Mouse (Mus musculus) gastrocnemius, adult 2 months (tissue): ENCODE data around the gene Fgf18. TPM values are rescaled to one million over a fixed set of nuclear protein-coding genes. Genes with fewer than 3 reads are reported as not detected.

Source experiments
- DNase-seq: peaks from one replicate; pipeline ENCODE4 v3.0.0; 2022
- H3K27ac ChIP-seq: fragments of 200-600 bp; 2 replicates; pipeline ENCODE4 v1.8.1; 2022; ENCODE audit warnings: mild to moderate bottlenecking
- H3K4me3 ChIP-seq: fragments of 200-600 bp; 2 replicates; pipeline ENCODE4 v1.8.1; 2022; ENCODE audit warnings: mild to moderate bottlenecking, moderate library complexity
- CTCF ChIP-seq: fragments of 200-600 bp; IDR thresholded peaks from 2 replicates; pipeline ENCODE4 v1.8.1; 2022; ENCODE audit warnings: antibody characterized with exemption, mild to moderate bottlenecking, moderate library complexity
- intact Hi-C: fragments of 180-260 bp; cut with DNase I; formaldehyde crosslinking; loops from one replicate; pipeline ENCODE4 v1.15.1; 2025
- total RNA-seq, 2 experiments: library from RNA; stranded (reverse); gene quantifications; 2 replicates each; pipeline ENCODE4 v1.2.3; 2021

The Fgf18 gene
- total RNA-seq, 2 experiments from 2014 or later, result 0.89 to 2.5 TPM

DNA sequence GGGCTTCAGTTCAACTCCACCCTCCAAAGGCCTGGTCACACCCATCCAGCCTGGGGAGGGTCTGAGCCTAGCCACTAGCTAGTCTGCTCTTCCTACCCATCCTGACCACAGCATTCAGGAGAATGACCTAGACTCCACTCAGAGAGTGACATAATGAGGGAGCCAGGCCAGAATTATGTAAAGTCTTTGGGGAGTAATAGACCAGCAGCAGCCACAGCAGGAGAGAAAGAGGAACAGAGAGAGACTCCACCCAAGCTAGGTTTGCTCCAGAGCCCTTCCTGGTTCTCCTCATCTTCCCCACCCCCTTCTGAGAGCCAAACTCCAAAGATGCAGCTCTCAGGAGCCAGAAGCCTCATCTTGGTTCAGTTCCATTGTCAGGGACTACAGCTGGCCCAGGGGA, 20.1 kb downstream of the Fgf18 start:
- DNase-seq, result no peak
- TF ChIP-seq CTCF, result no peak
- intact Hi-C loops, result no loop called here
- Histone ChIP-seq H3K4me3 (no peak overlapping the region), H3K27ac (no peak overlapping the region)

DNA sequence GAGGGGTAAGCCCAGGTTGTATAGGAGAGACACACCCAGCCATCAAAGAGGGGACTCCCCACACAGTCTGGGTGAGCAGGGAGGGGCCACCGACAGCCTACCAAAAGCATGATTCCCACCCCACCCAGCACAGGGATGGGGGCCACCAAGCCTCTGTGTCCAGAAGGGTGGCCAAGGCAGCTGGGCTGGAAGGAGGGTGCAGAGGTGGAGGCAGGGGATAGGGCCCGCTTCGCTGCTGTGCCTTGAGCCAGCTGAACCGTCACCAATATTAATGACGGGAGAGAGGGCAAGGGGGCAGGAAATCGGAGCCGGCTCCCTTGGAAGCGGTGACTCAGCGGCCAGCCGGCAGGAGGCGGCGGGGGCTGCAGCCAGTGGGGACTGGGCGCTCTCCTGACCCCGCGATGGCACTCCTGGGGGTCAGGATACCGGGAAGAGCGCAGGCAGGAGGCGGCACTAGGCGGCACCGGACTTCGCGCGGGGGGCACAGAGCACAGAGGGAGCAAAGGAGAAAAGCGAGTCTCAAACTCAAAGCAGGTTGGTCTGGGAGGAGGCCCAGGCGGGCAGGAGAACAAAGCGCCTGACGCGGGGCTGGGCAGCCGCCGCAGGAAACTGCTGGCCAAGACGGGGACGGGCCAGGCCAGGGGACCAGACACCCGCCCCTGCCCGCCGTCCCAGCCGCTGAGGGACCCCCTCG, 24.5 kb downstream of the Fgf18 start:
- intact Hi-C loops, result no loop called here
- peak overlapping the region; percentile 77 for H3K27ac ChIP-seq
- H3K4me3 ChIP-seq, result peak overlapping the region; percentile 71
- DNase-seq, result peak; percentile 75
- TF ChIP-seq CTCF, result peak; percentile 19; the same call in 1 of the 2 replicates

DNA sequence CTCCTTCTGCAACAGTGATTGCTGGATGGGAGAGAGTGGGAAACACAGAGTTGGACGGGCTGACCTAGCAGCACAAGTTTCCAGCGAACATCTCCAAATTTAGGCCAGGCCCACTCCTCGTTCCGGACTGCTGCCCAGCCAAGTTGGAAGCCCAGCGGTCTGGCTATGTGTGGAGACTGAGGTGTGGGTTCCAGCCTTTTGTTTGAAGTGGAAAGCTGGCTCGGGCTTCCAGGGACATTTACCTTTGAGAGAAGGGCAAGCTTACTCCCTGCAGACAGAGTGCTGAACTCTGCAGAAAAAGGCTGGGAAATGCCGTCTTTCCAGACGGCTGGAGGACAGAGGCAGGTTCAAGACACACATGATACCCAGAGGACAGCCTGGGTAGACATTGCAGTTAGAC, 27.6 kb downstream of the Fgf18 start:
- Histone ChIP-seq H3K4me3 (no peak overlapping the region), H3K27ac (peak overlapping the region; percentile 17; the same call in 1 of the 2 replicates)
- TF ChIP-seq CTCF, result no peak
- intact Hi-C loops, result no loop called here
- DNase-seq, result no peak

DNA sequence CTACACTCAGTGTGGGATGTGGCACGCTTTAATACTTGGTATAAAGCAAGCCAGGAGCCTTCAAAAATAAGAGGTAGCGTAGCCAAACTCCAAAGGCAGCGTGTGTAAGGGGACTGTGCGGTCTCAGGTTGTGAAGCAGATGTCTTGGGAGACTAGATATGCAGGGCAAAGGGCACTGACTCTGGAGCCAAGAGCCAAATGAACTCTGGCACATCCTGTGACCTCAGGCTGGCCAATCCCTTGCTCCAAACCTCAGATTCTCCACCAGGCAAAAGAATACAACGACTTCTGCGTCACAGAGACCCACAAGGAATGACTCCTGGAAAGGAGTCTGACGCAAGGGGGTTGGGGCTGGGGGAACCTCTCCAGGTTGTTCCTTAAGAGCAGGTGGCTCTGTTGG, 28.1 kb downstream of the Fgf18 start:
- DNase-seq, result no peak
- TF ChIP-seq CTCF, result no peak
- Histone ChIP-seq H3K4me3 (no peak overlapping the region), H3K27ac (peak overlapping the region; percentile 17; the same call in 1 of the 2 replicates)
- intact Hi-C loops, result no loop called here

DNA sequence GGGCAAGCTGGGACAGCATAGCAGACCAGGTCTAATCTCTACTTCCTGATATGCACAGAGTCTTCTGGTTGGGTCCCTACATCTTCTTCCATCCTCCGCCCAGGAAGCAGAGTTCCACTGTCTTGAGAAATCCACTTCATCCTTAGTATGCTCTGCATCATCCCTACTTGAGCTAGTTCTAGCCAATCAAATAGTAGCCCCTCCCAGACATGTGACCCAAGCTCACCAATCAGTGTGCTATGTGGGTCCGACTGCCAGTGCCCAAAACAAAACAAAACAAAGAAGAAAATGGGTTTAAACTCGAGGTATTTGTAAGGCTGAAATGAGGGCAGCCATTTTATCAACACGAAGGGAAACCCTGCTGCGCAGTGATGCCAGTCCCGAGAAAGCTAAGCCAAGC, 28.7 kb downstream of the Fgf18 start:
- no peak overlapping the region for H3K4me3 ChIP-seq
- no peak for TF ChIP-seq CTCF
- intact Hi-C loops, result no loop called here
- no peak for DNase-seq
- no peak overlapping the region for H3K27ac ChIP-seq

DNA sequence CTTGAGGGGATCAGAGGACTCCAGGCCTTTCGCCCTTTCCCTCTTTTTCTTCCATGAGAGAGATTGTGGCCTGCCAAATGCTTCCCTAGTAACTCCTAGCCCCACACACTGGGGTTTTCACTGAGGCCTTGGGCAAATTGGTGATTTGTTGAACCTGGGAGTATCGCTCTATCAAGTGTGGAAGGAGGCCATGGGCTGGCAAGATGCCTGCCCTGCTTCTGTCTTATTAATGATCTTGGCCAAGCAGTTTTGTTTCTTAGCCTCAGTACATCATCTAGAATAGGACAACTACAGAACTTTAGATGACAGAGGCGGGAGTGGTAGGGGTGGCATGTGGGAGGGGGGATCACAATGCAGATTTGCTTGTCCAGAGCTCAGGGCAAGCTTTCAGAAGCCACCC, 31.4 kb downstream of the Fgf18 start:
- Histone ChIP-seq H3K27ac (no peak overlapping the region), H3K4me3 (no peak overlapping the region)
- intact Hi-C loops, result no loop called here
- no peak for DNase-seq
- TF ChIP-seq CTCF, result no peak

DNA sequence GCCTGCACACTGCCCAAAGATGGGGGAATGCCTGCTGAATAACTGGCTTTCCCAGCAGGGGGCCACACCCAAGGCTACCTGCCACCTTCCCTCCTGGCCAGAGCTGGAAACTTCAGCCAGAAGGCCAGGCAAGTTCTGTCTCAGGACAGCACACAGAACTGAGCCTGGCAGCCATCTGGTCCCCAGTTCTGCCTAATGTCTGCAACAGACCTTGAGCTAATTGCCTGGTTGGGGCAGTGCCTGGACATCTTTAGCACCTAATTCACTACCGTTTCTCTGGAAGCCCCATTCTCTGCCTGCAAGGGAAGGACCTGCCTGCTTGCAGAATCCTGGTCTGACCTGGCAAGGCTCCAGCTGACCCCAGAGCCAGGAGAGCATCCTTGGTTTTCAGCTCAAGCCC, 34.8 kb downstream of the Fgf18 start:
- intact Hi-C loops, result no loop called here
- DNase-seq, result peak; percentile 39
- no peak overlapping the region for H3K27ac ChIP-seq
- TF ChIP-seq CTCF, result no peak
- no peak overlapping the region for H3K4me3 ChIP-seq

DNA sequence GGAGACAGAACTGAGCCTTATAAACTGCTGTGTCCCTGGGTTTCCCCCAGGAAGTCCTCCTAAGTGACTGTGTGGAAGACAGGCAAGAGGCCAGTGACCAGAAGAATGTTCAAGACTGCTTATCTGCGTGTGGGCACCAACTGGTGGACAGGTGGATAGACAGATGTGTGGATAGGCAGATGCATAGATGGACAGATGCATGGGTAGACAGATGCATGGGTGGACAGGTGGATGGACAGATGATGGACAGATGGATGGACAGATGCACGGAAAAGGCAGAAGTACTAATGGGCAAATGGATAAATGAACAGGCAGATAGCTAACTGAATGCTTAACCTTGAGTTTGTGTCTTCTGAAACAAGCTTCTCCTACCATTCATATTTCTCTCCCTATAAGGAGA, 37.1 kb downstream of the Fgf18 start:
- DNase-seq, result no peak
- TF ChIP-seq CTCF, result no peak
- intact Hi-C loops, result no loop called here
- Histone ChIP-seq H3K27ac (no peak overlapping the region), H3K4me3 (no peak overlapping the region)

DNA sequence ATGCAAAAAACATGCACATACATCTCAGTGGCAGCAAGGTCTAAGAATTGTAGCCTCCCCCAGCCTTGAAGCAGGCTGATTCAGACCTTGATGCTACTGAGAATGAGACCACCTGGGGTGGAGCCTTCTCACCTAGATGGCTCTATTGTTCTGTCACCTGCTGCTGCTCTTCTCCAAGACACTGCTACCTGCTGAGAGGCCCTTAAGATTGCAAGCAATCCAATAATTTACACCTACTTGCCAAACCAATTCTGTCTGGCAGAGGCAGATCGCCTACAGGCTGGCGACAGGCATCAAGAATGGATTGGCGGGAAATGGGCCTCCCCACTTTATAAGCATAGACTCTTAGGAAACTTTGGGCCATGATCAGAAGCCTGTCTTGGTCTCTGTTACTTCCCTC, 39.7 kb downstream of the Fgf18 start:
- Histone ChIP-seq H3K4me3 (no peak overlapping the region), H3K27ac (no peak overlapping the region)
- no peak for TF ChIP-seq CTCF
- intact Hi-C loops, result no loop called here
- no peak for DNase-seq

DNA sequence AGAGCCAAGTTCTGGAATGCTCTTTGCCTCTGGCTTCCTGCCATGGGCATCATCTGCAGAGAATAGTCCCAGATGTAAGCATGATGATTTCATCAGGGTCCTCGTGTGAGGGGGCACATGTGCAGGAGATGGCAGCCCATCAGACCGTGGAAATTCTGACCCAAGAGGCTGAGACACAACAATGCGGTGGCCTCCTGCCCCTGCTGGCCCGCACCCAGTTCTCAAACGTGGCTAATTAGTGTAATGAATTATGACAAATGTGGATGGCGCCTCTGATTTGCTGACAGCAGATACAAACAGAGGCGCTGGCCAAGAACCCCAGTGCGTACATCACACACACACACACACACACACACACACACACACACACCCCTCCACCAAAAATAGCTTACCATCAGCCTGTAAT, 42.3 kb downstream of the Fgf18 start:
- Histone ChIP-seq H3K4me3 (no peak overlapping the region), H3K27ac (no peak overlapping the region)
- intact Hi-C loops, result no loop called here
- no peak for DNase-seq
- TF ChIP-seq CTCF, result no peak

DNA sequence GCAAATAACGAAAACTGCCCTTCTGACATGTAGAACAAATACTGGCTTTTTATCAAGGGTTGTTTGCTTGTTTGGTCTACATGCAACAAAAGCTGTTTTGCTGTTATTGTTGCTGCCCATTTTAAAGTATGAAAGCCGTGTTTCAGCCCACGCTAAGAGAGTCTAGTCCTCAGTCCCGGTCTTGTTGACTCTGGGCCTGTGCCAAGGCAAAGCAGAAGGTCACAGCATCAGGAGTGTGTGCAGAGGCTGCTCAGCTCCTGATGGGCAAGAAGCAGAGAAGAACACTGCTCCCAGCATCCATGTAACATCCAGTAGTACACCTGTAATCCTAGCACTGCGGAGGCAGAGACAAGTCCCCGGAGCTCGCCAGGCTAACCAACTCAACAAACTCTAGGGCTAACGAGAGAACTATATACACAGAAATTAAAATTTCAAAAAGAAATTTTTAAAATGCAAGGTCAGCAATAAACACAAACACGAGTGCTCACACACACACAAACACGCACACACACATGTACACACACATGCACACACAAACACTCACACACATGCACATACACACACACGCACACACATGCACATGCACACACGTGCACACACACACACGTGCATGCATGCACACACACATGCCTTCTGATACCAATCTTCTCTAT, 43.8 kb downstream of the Fgf18 start:
- intact Hi-C loops, result no loop called here
- H3K27ac ChIP-seq, result no peak overlapping the region
- no peak for TF ChIP-seq CTCF
- H3K4me3 ChIP-seq, result no peak overlapping the region
- DNase-seq, result no peak

DNA sequence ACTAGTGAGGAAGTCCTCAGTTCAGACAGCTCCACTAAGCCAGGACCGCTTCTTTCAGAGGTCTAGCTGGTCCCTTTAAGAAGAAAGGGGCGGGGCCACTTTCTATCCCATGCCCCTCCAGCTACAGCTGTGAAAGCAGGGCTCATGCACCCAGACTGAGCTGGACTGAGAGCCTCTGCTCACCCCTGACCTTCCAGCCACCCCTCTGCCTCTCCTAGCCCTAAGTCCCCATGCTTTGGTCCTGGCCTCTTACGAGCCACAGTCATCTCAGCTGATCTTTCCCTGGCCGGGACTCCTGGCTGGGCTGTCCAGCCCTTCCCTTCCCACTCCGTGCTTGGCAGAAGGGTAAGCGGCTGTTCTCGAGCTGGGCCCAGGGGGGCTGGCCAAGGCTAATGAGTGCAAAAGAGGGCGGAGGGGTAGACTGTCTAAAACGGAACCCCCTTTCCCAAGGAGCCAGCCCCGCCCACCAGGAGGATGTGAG, 47.1 kb downstream of the Fgf18 start:
- Histone ChIP-seq H3K4me3 (peak overlapping the region; percentile 58), H3K27ac (peak overlapping the region; percentile 62)
- intact Hi-C loops, result no loop called here
- DNase-seq, result peak; percentile 79
- TF ChIP-seq CTCF, result no peak

DNA sequence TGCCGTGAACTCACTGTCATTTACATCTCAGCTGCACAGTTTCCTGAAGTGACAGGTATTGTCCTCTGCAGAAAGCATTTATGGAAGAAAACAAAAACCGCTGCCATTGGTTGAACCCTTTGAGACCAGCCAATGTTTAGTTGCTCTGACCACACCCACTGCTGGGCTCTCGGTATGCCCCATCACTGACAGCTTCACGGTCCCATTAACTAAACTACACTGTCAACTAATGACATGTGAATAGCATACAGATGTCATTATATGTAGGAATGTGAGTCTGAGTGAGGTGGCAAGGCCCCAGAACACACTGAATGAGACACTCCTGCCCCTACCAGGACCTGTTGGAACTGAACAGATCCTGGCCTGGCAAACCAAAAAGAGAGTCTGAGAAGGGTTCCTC, 47.8 kb downstream of the Fgf18 start:
- intact Hi-C loops, result no loop called here
- peak overlapping the region; percentile 62 for H3K27ac ChIP-seq
- TF ChIP-seq CTCF, result no peak
- DNase-seq, result no peak
- H3K4me3 ChIP-seq, result no peak overlapping the region

DNA sequence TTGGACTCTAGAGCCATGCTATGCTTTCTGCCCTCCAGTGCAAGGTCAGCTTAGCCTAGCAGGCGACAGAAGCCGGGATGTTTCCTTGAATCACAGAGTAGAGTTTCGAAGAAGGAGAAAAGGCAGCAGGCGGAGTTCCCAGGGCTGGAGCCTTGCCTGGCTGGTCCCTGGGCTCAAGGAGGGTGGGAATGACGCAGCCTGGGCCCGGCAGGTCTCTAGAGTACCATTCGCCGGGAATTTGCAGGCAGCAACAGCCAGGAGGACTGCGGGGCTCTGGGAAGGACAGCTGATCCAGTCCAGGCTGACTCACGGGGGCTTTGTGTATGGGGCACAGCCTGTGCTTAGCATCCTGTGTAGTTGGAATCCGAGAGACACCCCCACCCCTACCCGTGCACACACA, 48.8 kb downstream of the Fgf18 start:
- H3K4me3 ChIP-seq, result no peak overlapping the region
- DNase-seq, result peak; percentile 86
- TF ChIP-seq CTCF, result no peak
- intact Hi-C loops, result no loop called here
- peak overlapping the region; percentile 28 for H3K27ac ChIP-seq
